Mouse (Mus musculus): ENCODE data around the gene Gm21822. TPM values are rescaled to one million over a fixed set of nuclear protein-coding genes. Genes with fewer than 3 reads are reported as not detected.

Gene Gm21822
- not detected for polyA plus RNA-seq (2017; shearing (Covaris generic))

DNA sequence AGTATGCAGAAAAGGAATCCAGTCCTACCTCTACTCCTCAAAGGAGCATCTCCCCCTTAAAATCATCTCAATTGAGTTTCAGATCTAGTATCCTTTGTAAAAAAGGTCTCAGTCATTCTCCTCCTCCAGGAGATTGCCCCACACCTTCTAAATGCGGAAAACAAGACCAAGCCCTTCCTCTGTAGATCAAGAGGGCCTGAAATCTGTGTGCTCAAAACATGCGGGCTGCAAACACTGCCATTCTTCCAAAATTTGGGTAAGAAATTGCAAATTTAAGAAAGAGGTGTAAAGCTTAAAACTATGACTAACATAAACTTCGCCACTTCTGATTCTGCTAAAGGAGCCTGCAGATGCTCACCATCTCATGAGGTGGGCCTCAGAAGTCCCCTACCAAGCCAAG is at the start of gene Gm21822:
Gene Gm21822 (plus strand): TSS at position 301 of the 400 bp plus-strand sequence.

